Mouse (Mus musculus) intestine, postnatal 0 days (tissue): ENCODE data around the gene Slc4a1ap. TPM values are rescaled to one million over a fixed set of nuclear protein-coding genes. Genes with fewer than 3 reads are reported as not detected.
"Not testable (repeated sequence)": the region's sequence is repeated elsewhere in the genome, so short reads cannot be mapped to it uniquely, and the experiment has no call there.

Experiments
- ATAC-seq: fragments of 200-750 bp; cut with Nextera tagmentation; 2 replicates; pipeline ENCODE4 v1.8.0; 2017; ENCODE audit warnings: mild to moderate bottlenecking, moderate TSS enrichment, moderate library complexity
- H3K27ac ChIP-seq: fragments of 300-500 bp; sonication (generic); 2 replicates; pipeline ENCODE4 v1.5.1; 2014; ENCODE audit warnings: mild to moderate bottlenecking, low read depth, low read length, moderate library complexity
- H3K27me3 ChIP-seq: fragments of 300-500 bp; sonication (generic); replicated peaks from 2 replicates; pipeline ENCODE4 v1.6.1; 2014; ENCODE audit warnings: low read length, mixed read lengths; ENCODE audit not compliant: control insufficient read depth, insufficient read depth
- H3K36me3 ChIP-seq: fragments of 300-500 bp; sonication (generic); 2 replicates; pipeline ENCODE4 v1.6.1; 2014; ENCODE audit warnings: mild to moderate bottlenecking, moderate library complexity; ENCODE audit not compliant: control insufficient read depth, insufficient read depth
- H3K4me1 ChIP-seq: fragments of 300-500 bp; sonication (generic); replicated peaks from 2 replicates; pipeline ENCODE4 v1.6.1; 2014; ENCODE audit warnings: antibody characterized with exemption, low read length, mixed read lengths; ENCODE audit not compliant: control insufficient read depth, insufficient read depth
- H3K4me2 ChIP-seq: fragments of 300-500 bp; sonication (generic); replicated peaks from 2 replicates; pipeline ENCODE4 v1.6.1; 2014; ENCODE audit warnings: low read depth, mild to moderate bottlenecking, moderate library complexity
- H3K4me3 ChIP-seq: fragments of 300-500 bp; sonication (generic); 2 replicates; pipeline ENCODE4 v1.5.1; 2014; ENCODE audit warnings: low read depth, low read length
- H3K9ac ChIP-seq: fragments of 300-500 bp; sonication (generic); 2 replicates; pipeline ENCODE4 v1.6.1; 2014; ENCODE audit warnings: mild to moderate bottlenecking, low read depth, low read length
- H3K9me3 ChIP-seq: fragments of 300-500 bp; sonication (generic); 2 replicates; pipeline ENCODE4 v1.6.1; 2016; ENCODE audit warnings: mixed run types; ENCODE audit not compliant: control insufficient read depth
- CTCF ChIP-seq: sonication (generic); IDR thresholded peaks from 2 replicates; pipeline ENCODE4 v1.5.1; 2016; ENCODE audit warnings: low read depth, mild to moderate bottlenecking, control low read depth, antibody characterized with exemption, moderate library complexity
- WGBS: fragments of 180-500 bp; shearing (Covaris S2); extraction: QIAGEN DNeasy Blood & Tissue Kit; methylation state at CpG from one replicate; pipeline ENCODE4 v1.1.7; 2014; 5-methylcytosine and 5-hydroxymethylcytosine counted together
- polyA plus RNA-seq: library from polyadenylated mRNA; unstranded; fragments of >200 nt; fragmentation: Nextera tagmentation; extraction: Ambion mirVana; gene quantifications from 2 replicates; pipeline ENCODE4 v1.2.1, GENCODE M21; 2015

Slc4a1ap gene
- polyA plus RNA-seq, 1 experiment from 2014 or later: 13.6 TPM

GRCm38 (mm10) chr5:31588672-31589071 lies 61.9 kb downstream of the Slc4a1ap start:
- H3K27me3 ChIP-seq: not testable (repeated sequence)

GRCm38 (mm10) chr5:31589711-31590319 lies 63.0 kb downstream of the Slc4a1ap start:
- no peak overlapping the region for H3K27ac ChIP-seq
- 69% methylated on average over 14 of the region's 14 CpGs for WGBS
- no peaks in the 10 kb centered on the region for H3K36me3 ChIP-seq
- H3K4me2 ChIP-seq: no peak overlapping the region
- no peaks in the 10 kb centered on the region for H3K27me3 ChIP-seq
- no peak overlapping the region for H3K4me3 ChIP-seq
- no peaks in the 10 kb centered on the region for H3K4me1 ChIP-seq
- no peak for TF ChIP-seq CTCF
- H3K9me3 ChIP-seq: no peaks in the 10 kb centered on the region
- H3K9ac ChIP-seq: no peak overlapping the region
- ATAC-seq: no peak

More at GRCm38 (mm10) chr5:31588672-31589071, 61.9 kb downstream of the Slc4a1ap start:
- not testable (repeated sequence) for H3K9me3 ChIP-seq, H3K4me3 ChIP-seq, H3K27ac ChIP-seq, ATAC-seq, H3K9ac ChIP-seq, H3K4me2 ChIP-seq, H3K36me3 ChIP-seq, H3K4me1 ChIP-seq
- WGBS: 84% methylated on average over 8 of the region's 8 CpGs
- peak; percentile 43 for TF ChIP-seq CTCF

- no peak overlapping the region for H3K4me3 ChIP-seq
- H3K9ac ChIP-seq: no peak overlapping the region
- no peaks in the 10 kb centered on the region for H3K4me1 ChIP-seq
- WGBS: 88% methylated on average over 7 of the region's 7 CpGs
- no peak overlapping the region for H3K4me2 ChIP-seq
- no peak overlapping the region for H3K27ac ChIP-seq
- no peaks in the 10 kb centered on the region for H3K36me3 ChIP-seq
- no peak for TF ChIP-seq CTCF
- no peaks in the 10 kb centered on the region for H3K9me3 ChIP-seq
- ATAC-seq: no peak
- no peaks in the 10 kb centered on the region for H3K27me3 ChIP-seq
Measured at GRCm38 (mm10) chr5:31591122-31591521, 64.3 kb downstream of the Slc4a1ap start.

GRCm38 (mm10) chr5:31595868-31596267 lies 69.1 kb downstream of the Slc4a1ap start:
- H3K9ac ChIP-seq: no peak overlapping the region
- H3K4me1 ChIP-seq: no peaks in the 10 kb centered on the region
- H3K4me2 ChIP-seq: peak overlapping the region; percentile 69; the same call in 1 of the 2 replicates
- no peak overlapping the region for H3K27ac ChIP-seq
- no peak overlapping the region for H3K4me3 ChIP-seq
- no peaks in the 10 kb centered on the region for H3K27me3 ChIP-seq
- no peaks in the 10 kb centered on the region for H3K36me3 ChIP-seq
- no peak for ATAC-seq
- peak; percentile 23; the same call in 1 of the 2 replicates for TF ChIP-seq CTCF
- no peaks in the 10 kb centered on the region for H3K9me3 ChIP-seq
- WGBS: 74% methylated on average over 4 of the region's 4 CpGs

- peak within 1 kb of the TSS; percentile 32 for H3K9ac ChIP-seq
- no peaks in the 10 kb centered on the region for H3K4me1 ChIP-seq
- TF ChIP-seq CTCF: peak; percentile 62
- H3K27ac ChIP-seq: peak within 1 kb of the TSS; percentile 31; the same call in 1 of the 2 replicates
- ATAC-seq: peak; percentile 86
- no peaks in the 10 kb centered on the region for H3K36me3 ChIP-seq
- 8% methylated on average over 26 of the region's 26 CpGs for WGBS
- no peaks in the 10 kb centered on the region for H3K9me3 ChIP-seq
- H3K27me3 ChIP-seq: no peaks in the 10 kb centered on the region
- H3K4me3 ChIP-seq: peak within 1 kb of the TSS; percentile 30
- peak within 1 kb of the TSS; percentile 69 for H3K4me2 ChIP-seq
Measured at GRCm38 (mm10) chr5:31596481-31597429, 70.0 kb downstream of the Slc4a1ap start, which contains the start of gene Mrpl33. Gene Mrpl33 (plus strand): TSS chr5:31596935.

- no peaks in the 10 kb centered on the region for H3K27me3 ChIP-seq
- no peaks in the 10 kb centered on the region for H3K36me3 ChIP-seq
- peak overlapping the region; percentile 30 for H3K4me3 ChIP-seq
- H3K9ac ChIP-seq: 0 out of 2 replicates have a peak overlapping the region, but pooled peaks have one; percentile 32
- peak overlapping the region; percentile 31; the same call in 1 of the 2 replicates for H3K27ac ChIP-seq
- TF ChIP-seq CTCF: no peak
- H3K4me1 ChIP-seq: 0 out of 2 replicates have a peak, but pooled peaks cover under 1% of the 10 kb centered on the region
- no peak for ATAC-seq
- no peaks in the 10 kb centered on the region for H3K9me3 ChIP-seq
- H3K4me2 ChIP-seq: peak overlapping the region; percentile 69
- 41% methylated on average over 6 of the region's 6 CpGs for WGBS
Measured at GRCm38 (mm10) chr5:31597430-31597944, 70.7 kb downstream of the Slc4a1ap start.
